Mouse (Mus musculus): ENCODE results near the gene Jup.

The Jup gene

GRCm38 (mm10) chr11:100406995-100407705, 9.6 kb upstream of the Jup start:
- no peak for DNase-seq

GRCm38 (mm10) chr11:100406273-100406672, 8.7 kb upstream of the Jup start:
- DNase-seq = no peak

DNA sequence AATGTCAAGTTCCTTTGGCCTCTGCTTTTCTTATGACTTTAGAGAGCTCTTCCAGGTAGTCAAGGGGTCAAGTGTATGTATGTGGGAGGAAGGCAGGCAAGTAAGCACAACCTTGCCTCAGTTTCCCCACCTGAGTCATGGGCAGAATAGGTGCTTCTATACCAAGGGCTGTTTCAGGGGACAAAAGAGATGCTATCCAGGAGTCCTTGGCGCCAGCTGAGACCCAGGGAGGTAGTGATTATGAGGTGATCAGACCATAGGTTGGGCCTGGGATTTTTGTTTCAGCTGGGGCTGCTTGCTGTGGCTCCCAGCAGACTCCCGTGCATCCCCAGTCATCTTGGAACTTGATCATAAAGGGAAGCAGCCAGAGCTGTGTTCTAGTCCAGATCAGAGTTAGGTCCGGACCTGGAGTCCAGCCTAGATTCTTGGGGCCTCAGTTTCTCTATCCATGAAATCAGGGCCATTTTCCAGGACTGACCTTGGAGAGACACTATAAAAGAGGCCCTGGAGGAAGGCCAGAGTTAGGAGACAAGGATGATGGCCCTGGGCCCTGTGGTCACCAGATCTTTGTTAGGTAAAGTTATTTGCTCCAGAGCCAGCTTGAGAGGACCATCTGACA, 7.0 kb upstream of the Jup start:
- no peak for DNase-seq

DNA sequence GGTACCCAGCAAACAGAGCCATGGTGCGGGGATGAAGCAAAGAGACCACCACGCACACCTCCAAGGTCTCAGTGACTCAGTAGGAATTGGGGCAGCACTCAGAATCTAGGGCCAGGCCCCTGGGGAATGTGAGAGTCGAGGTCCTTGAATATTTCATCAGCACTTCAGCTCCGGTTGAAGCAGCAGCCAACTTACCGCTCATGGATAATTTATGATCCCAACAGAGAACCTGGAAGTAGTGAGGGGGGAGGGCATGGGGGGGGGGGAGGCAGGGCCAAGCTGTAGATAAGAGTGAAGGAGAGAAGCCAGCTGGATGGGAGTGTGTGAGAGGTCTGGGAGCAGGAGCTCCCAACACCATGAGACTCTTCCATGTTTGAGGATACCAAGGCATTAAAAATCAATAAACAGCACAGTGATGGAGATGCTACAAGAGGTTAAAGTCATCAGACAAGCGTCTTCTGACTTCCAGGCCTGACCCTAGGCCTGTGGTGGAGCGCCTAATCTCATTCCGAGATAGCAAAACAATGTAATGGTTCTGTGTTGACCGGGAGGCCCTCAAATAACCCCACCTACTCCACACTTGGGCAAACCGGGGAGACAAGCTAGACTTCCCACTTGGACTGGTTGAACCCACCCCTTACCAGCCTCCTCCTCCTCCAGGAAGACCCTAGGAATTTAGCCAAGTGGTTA, 6.0 kb upstream of the Jup start:
- no peak for DNase-seq

DNA sequence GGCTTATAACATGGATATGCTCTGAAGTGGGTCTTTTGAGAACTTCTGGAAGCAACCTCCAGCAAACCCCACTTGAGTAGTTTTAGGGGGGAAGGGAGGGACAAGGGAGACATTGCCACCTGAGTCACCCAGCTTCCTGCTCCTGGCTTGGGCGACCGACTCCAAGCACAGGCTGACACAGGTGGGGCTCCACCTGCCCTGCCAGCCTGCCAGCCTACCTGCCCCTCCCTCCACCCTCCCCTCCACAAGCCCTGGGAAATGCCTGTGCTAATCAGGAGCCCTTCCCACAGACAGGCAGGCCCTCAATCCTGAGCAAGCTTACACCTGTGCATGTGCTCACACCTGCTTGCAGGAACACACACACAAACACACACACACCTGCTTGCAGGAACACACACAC, 5.1 kb upstream of the Jup start:
- DNase-seq = no peak

- DNase-seq = no peak
These were observed 4.7 kb upstream of the Jup start for GRCm38 (mm10) chr11:100402240-100402639.

DNA sequence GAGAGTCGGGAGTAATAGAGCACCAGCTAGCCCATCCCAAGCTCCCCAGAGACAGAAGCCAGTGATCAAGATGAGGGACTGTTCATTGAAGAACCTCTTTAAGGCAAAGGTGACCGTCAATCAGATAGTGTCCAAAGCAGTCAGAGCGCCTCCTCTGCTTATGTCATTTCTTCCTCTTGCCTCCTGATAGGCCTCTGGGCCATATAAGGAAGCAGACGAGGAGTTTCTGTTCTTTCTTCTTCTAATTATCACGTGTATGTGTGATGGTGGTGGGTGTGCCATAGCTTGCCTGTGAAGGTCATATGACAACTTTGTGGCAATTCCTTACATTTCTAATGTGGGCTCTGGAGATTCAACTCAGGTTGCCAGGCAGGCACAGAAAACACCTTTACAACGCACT, 3.3 kb upstream of the Jup start:
- no peak for DNase-seq

GRCm38 (mm10) chr11:100399727-100400538, 2.4 kb upstream of the Jup start:
- no peak for DNase-seq

- DNase-seq = no peak
These were observed 1.8 kb upstream of the Jup start for GRCm38 (mm10) chr11:100399320-100399719.

- no peak for DNase-seq
These were observed 954 bp upstream of the Jup start for GRCm38 (mm10) chr11:100398517-100398916.

DNA sequence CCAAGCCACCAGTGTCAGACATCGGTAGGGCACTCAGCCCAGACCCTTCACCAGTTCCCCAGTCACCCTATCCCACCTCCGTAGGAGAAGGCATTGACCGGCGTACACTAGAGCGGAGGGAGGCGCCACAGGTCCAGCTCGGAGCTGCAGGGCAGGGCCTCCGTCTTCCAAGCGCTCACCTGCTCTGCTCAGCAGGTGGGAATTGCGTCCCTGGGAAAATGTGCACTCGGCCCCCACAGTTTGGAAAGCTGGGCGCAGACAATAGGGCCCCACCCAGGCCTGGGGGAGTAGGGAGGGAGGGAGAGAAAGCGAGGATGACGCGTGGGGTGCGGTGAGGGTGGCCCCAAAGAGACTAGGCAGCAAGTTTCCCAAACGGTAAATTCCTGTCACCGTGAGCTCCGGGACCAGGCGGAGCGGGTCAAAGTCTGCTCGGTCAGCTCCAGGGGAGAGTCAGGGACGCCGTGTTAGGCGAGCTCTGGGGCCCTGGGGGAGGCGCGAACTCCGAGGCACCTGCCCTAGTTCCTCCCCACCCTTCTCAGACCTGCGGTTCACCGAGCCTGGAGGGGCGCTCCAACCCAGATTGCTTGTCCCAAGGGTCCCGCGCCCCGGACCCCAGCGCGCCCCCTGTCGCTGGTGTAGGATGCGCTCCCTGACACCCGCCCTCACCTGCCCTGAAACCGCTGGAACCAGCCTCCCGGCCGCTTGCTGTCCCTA, 520 bp downstream of the Jup start:
- DNase-seq = peak; percentile 78

DNA sequence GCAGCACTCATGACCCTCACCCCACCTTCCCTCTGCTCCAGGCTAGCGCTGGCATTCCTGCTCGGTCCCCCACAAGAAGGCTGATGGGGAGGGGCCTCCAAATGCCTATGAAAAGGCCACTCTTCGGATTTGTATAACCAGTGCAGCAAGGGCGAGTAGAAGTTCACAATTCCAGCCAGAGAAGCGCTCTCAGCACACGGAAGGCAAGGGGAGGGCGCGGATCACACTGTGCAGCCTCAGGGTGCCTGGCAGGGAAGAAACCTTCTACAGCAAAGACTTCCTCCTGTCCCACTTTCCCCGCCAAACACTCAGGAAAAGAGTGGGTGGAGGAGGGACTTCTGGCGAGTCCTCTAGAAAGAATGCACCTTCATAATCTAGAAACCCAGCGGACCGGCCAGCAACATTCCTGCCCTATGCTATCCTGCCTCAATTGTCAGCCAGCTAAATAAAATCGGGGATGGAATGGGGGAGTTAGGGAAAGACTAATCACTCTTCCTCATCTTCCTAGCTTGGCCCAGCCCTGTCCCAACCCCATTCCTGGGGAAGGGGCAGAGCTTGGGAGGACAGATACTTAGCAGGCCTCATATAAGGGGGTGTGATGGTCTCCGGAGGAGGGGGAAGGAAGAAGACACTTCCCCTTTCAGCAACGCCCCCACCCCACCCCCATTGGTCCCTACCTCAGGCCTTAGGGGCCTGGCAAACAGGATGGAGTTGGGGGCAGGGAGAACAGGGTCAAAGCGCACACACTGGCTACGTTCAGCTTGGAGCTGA, 1.5 kb downstream of the Jup start:
- peak; percentile 79 for DNase-seq

- DNase-seq = peak; percentile 96
These were observed 2.4 kb downstream of the Jup start for GRCm38 (mm10) chr11:100395200-100395599.

- peak; percentile 48 for DNase-seq
These were observed 3.0 kb downstream of the Jup start for GRCm38 (mm10) chr11:100394353-100395074.

GRCm38 (mm10) chr11:100393733-100394132, 3.8 kb downstream of the Jup start:
- no peak for DNase-seq

DNA sequence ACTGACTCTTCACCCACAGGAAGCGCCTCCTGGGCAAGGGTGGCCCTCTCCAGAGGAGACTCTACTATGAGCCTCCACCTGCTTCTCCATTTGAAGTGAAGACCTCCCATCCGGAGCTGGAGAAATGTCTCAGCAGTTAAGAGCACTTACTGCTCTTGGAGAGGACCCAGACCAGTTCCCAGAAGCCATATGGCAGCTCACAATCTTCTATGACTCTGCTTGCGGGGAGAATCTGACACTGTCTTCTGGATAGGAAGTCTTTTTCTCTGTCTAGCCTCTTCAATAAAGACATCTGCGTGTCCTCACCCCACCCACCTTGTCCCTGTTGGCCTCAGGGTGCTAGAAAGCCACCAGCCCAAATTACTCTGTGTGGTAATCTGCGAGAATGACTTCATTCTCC, 4.6 kb downstream of the Jup start:
- no peak for DNase-seq

GRCm38 (mm10) chr11:100391884-100392345, 5.6 kb downstream of the Jup start:
- no peak for DNase-seq

GRCm38 (mm10) chr11:100391081-100391883, 6.3 kb downstream of the Jup start:
- DNase-seq = peak; percentile 87

- DNase-seq = peak; percentile 81
These were observed 7.6 kb downstream of the Jup start for GRCm38 (mm10) chr11:100389931-100390445.

GRCm38 (mm10) chr11:100388588-100388987, 9.0 kb downstream of the Jup start:
- peak; percentile 85 for DNase-seq

Data from kidney, adult 11 months (tissue).